ENCODE assay signal across 9 mouse cellular contexts in genomic region chr4:141623666-141624065, GRCm38 (mm10). TPM values are rescaled to one million over a fixed set of nuclear protein-coding genes. Genes with fewer than 3 reads are reported as not detected.
DNase-seq lines count a peak whose midpoint lies in the region; ATAC-seq and TF ChIP-seq lines count a peak whose summit lies in the region.
"Had no signal": no experiment of that assay in that cellular context is flagged by ENCODE, and none has a peak within 500 bp of the region (broad histone marks: within the 10 kb centered on the region; RNA-seq: fewer than 3 reads in every experiment).

Gene Slc25a34 (minus strand): TSS chr4:141623821.

- TF ChIP-seq POLR2A in small intestine, adult 2 months (IDR thresholded peaks at IDR 0.05; ENCODE audit: low read depth, low read length): peak; percentile 46; the same call in 1 of the 2 replicates

- no peak for DNase-seq in forebrain, embryonic 14.5 days (ENCODE audit: low spot score)
- DNase-seq in adrenal gland, adult 8-10 months: peak; percentile 86
- DNase-seq in kidney, postnatal 10 days: peak; percentile 85
- no peak for DNase-seq in layer of hippocampus, postnatal 36 days

- H3K9ac ChIP-seq in forebrain, embryonic 12.5 days: no peak within 1 kb of the TSS
- no peak within 1 kb of the TSS for H3K9ac ChIP-seq in forebrain, embryonic 14.5 days (ENCODE audit: low read length)
- no peak within 1 kb of the TSS for H3K9ac ChIP-seq in heart, embryonic 11.5 days (ENCODE audit: low read depth, low read length)

- H3K4me2 ChIP-seq in forebrain, embryonic 12.5 days: no peak within 1 kb of the TSS
- no peak within 1 kb of the TSS for H3K4me2 ChIP-seq in forebrain, embryonic 14.5 days (ENCODE audit: low read length)
- no peak within 1 kb of the TSS for H3K4me2 ChIP-seq in heart, embryonic 11.5 days

- peaks cover 4% of the 10 kb centered on the region; the same call in 1 of the 2 replicates for H3K4me1 ChIP-seq in forebrain, embryonic 12.5 days
- no peaks in the 10 kb centered on the region for H3K4me1 ChIP-seq in forebrain, embryonic 14.5 days (ENCODE audit: control insufficient read depth, insufficient read depth, low read length)
- H3K4me1 ChIP-seq in heart, embryonic 11.5 days (ENCODE audit: control insufficient read depth, insufficient read depth, low read length): peaks cover 4% of the 10 kb centered on the region; the same call in 1 of the 2 replicates
- peaks cover 28% of the 10 kb centered on the region for H3K4me1 ChIP-seq in small intestine, adult 2 months (ENCODE audit: control insufficient read depth, insufficient read depth, insufficient read length, low read length)

- H3K27me3 ChIP-seq in forebrain, embryonic 12.5 days: no peaks in the 10 kb centered on the region
- no peaks in the 10 kb centered on the region for H3K27me3 ChIP-seq in forebrain, embryonic 14.5 days (replicated peaks; ENCODE audit: control insufficient read depth, insufficient read depth, low read length)
- no peaks in the 10 kb centered on the region for H3K27me3 ChIP-seq in heart, embryonic 11.5 days (ENCODE audit: control insufficient read depth, insufficient read depth, low read length)
- no peaks in the 10 kb centered on the region for H3K27me3 ChIP-seq in small intestine, adult 2 months (ENCODE audit: control insufficient read depth, insufficient read depth, low read length)

- H3K27ac ChIP-seq in forebrain, embryonic 12.5 days: peak within 1 kb of the TSS; percentile 36; the same call in 1 of the 2 replicates
- no peak within 1 kb of the TSS for H3K27ac ChIP-seq in forebrain, embryonic 14.5 days (ENCODE audit: low read depth, low read length)
- peak within 1 kb of the TSS; percentile 16; the same call in 1 of the 2 replicates for H3K27ac ChIP-seq in heart, embryonic 11.5 days (ENCODE audit: low read depth, low read length)
- peak within 1 kb of the TSS; percentile 82 for H3K27ac ChIP-seq in small intestine, adult 2 months (ENCODE audit: insufficient read depth, low read depth, low read length)

- TF ChIP-seq CTCF in small intestine, adult 2 months (IDR thresholded peaks at IDR 0.05; ENCODE audit: extremely low read depth, insufficient read length, insufficient replicate concordance, low read depth, low read length): no peak

- no peak for ATAC-seq in forebrain, embryonic 12.5 days (ENCODE audit: low FRiP score)
- no peak for ATAC-seq in forebrain, embryonic 14.5 days
- peak; percentile 53 for ATAC-seq in heart, embryonic 11.5 days (replicated peaks; ENCODE audit: insufficient number of reproducible peaks, low FRiP score, low TSS enrichment)
- no peak for ATAC-seq in megakaryocyte progenitor cell, adult 5-6 weeks (replicated peaks; ENCODE audit: poor library complexity)

- 54% methylated on average over 1 of the region's 1 CpGs for WGBS in forebrain, embryonic 12.5 days
- WGBS in forebrain, embryonic 14.5 days: 67% methylated on average over 1 of the region's 1 CpGs
- 70% methylated on average over 1 of the region's 1 CpGs for WGBS in heart, embryonic 11.5 days (ENCODE audit: insufficient replicate concordance)
- WGBS in small intestine, adult 2 months: 13% methylated on average over 1 of the region's 1 CpGs

- no peaks in the 10 kb centered on the region for H3K9me3 ChIP-seq in forebrain, embryonic 12.5 days
- no peaks in the 10 kb centered on the region for H3K9me3 ChIP-seq in forebrain, embryonic 14.5 days (replicated peaks; ENCODE audit: control insufficient read depth, low read length)
- no peaks in the 10 kb centered on the region for H3K9me3 ChIP-seq in heart, embryonic 11.5 days (replicated peaks; ENCODE audit: control insufficient read depth, low read length)
- H3K9me3 ChIP-seq: megakaryocyte, embryonic 14.5 days had no signal

- peaks cover 28% of the 10 kb centered on the region for H3K36me3 ChIP-seq in forebrain, embryonic 12.5 days (replicated peaks)
- H3K36me3 ChIP-seq in forebrain, embryonic 14.5 days (ENCODE audit: control insufficient read depth, insufficient read depth, low read length): peaks cover 31% of the 10 kb centered on the region
- peaks cover 18% of the 10 kb centered on the region for H3K36me3 ChIP-seq in heart, embryonic 11.5 days (ENCODE audit: control insufficient read depth, insufficient read depth, low read length)
- peaks cover 11% of the 10 kb centered on the region for H3K36me3 ChIP-seq in small intestine, adult 2 months (ENCODE audit: control insufficient read depth, insufficient read depth, low read length)

- no peak within 1 kb of the TSS for H3K4me3 ChIP-seq in forebrain, embryonic 12.5 days (replicated peaks)
- H3K4me3 ChIP-seq in forebrain, embryonic 14.5 days (ENCODE audit: low read depth, low read length): no peak within 1 kb of the TSS
- H3K4me3 ChIP-seq in heart, embryonic 11.5 days (ENCODE audit: low read depth, low read length): no peak within 1 kb of the TSS
- H3K4me3 ChIP-seq in small intestine, adult 2 months (ENCODE audit: low read depth, low read length): peak within 1 kb of the TSS; percentile 58
- H3K4me3 ChIP-seq: megakaryocyte, embryonic 14.5 days had no signal

RNA-seq across cellular contexts. Expression of gene Slc25a34, which starts in this region (rescaled TPM):
- polyA plus RNA-seq in forebrain, embryonic 12.5 days (2016; fragmentation: Nextera tagmentation; extraction: Ambion mirVana): not detected in 2 replicates
- polyA plus RNA-seq in forebrain, embryonic 14.5 days (2014; fragmentation: Nextera tagmentation; extraction: Ambion mirVana): 0.07 TPM in 1 of 2 replicates, not detected in the other
- total RNA-seq in adrenal gland, adult 8-10 months (2022): 1 to 10 TPM; 1.3 to 5.1 (median 2.6) TPM
- not detected in 2 replicates for polyA plus RNA-seq in heart, embryonic 11.5 days (2014; fragmentation: Nextera tagmentation; extraction: Ambion mirVana)
- polyA plus RNA-seq in small intestine, adult 2 months (2012; rRNA removed): 11.2 and 25.3 TPM in 2 replicates
- not detected in 2 replicates for total RNA-seq in megakaryocyte progenitor cell, adult 5-6 weeks (2015)
- not detected in 2 replicates for total RNA-seq in megakaryocyte progenitor cell, adult 5-6 weeks (2017)
- total RNA-seq in layer of hippocampus, postnatal 36 days (2021): 1 to 10 TPM; 2.6 to 2.9 TPM

Comparison
In these comparisons a context has a peak if more than half of its experiments do, and no peak if none do; other contexts are left out.
1. RNA of gene Slc25a34 (polyA plus RNA-seq): 11.2 to 25.3 TPM in small intestine, adult 2 months; not detected in forebrain, embryonic 12.5 days, 0.07 TPM in forebrain, embryonic 14.5 days and not detected in heart, embryonic 11.5 days; every median in the first group is over 10 times any median in the second.
2. Peak in ATAC-seq and H3K27ac ChIP-seq in heart, embryonic 11.5 days; RNA of the gene not detected or under 1 TPM.
3. DNase-seq: peak in adrenal gland, adult 8-10 months (single experiment) and kidney, postnatal 10 days (single experiment); none in forebrain, embryonic 14.5 days (single experiment) and layer of hippocampus, postnatal 36 days (0 of 2).